Mouse (Mus musculus): ENCODE measurements around the gene Ppp4r3b.

DNA sequence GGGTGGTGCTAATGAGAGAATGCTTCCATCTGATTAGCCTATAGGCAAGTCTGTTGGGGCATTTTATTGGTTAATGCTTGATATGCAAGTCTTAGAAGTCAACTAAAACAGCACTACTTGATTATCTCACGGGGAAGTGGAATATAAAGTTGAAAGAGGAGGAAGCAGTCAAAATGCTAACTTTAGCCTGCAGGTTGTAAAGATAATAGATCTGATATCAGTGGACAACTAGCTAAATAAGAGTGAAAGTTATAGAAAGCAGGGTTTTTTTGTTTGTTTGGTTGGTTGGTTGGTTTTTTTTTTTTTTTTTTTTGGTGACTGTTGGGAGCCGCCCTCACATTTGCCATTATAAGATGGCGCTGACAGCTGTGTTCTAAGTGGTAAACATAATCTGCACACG lies 9.1 kb upstream of the Ppp4r3b start:
- TF ChIP-seq CTCF (IDR thresholded peaks at IDR 0.05; ENCODE audit: borderline replicate concordance, control insufficient read depth, extremely low read depth, insufficient read depth, low read length, poor library complexity) (no peak), POLR2A (IDR thresholded peaks at IDR 0.05; ENCODE audit: control insufficient read depth, extremely low read depth, insufficient read depth, low read length, poor library complexity) (no peak)

All from thymus, adult 2 months (tissue).